Mouse (Mus musculus) kidney, postnatal 10 days (tissue): ENCODE measurements at regions not wholly inside any gene's neighbourhood (a gene's known extent, or its start where the extent isn't known, plus 50 kb on each side); places are given as distances from the start of the nearest gene placed in this dataset.
"Not testable (repeated sequence)": the region's sequence is repeated elsewhere in the genome, so short reads cannot be mapped to it uniquely, and the experiment has no call there.

Source experiments
- DNase-seq: peaks from one replicate; pipeline ENCODE4 v3.0.0; 2021; ENCODE audit warnings: mixed read lengths

GRCm38 (mm10) chr12:119102106-119102505, 135.9 kb upstream of the Abcb5 start:
- DNase-seq: not testable (repeated sequence)

GRCm38 (mm10) chr12:119099736-119100135, 133.5 kb upstream of the Abcb5 start:
- DNase-seq: no peak

GRCm38 (mm10) chr12:119097814-119098213, 131.6 kb upstream of the Abcb5 start:
- no peak for DNase-seq

GRCm38 (mm10) chr12:119094314-119094713, 128.1 kb upstream of the Abcb5 start:
- no peak for DNase-seq

GRCm38 (mm10) chr12:119093402-119093801, 127.2 kb upstream of the Abcb5 start:
- DNase-seq: no peak

- no peak for DNase-seq
Measured at GRCm38 (mm10) chr12:119089292-119089691, 123.1 kb upstream of the Abcb5 start.

- DNase-seq: no peak
Measured at GRCm38 (mm10) chr12:119088666-119089065, 122.4 kb upstream of the Abcb5 start.

GRCm38 (mm10) chr12:119084814-119085213, 118.6 kb upstream of the Abcb5 start:
- peak; percentile 49 for DNase-seq

GRCm38 (mm10) chr12:119082781-119083180, 116.6 kb upstream of the Abcb5 start:
- no peak for DNase-seq

GRCm38 (mm10) chr12:119075825-119076224, 109.6 kb upstream of the Abcb5 start:
- DNase-seq: no peak

- no peak for DNase-seq
Measured at GRCm38 (mm10) chr12:119074742-119075478, 108.7 kb upstream of the Abcb5 start.

- no peak for DNase-seq
Measured at GRCm38 (mm10) chr12:119074147-119074546, 107.9 kb upstream of the Abcb5 start.

GRCm38 (mm10) chr12:119070963-119071362, 104.7 kb upstream of the Abcb5 start:
- DNase-seq: peak; percentile 7

- DNase-seq: peak; percentile 23
Measured at GRCm38 (mm10) chr12:119070446-119070845, 104.2 kb upstream of the Abcb5 start.

GRCm38 (mm10) chr12:119069747-119070146, 103.5 kb upstream of the Abcb5 start:
- DNase-seq: no peak

- no peak for DNase-seq
Measured at GRCm38 (mm10) chr12:119068079-119068478, 101.9 kb upstream of the Abcb5 start.

GRCm38 (mm10) chr12:119062931-119063330, 96.7 kb upstream of the Abcb5 start:
- DNase-seq: no peak

- no peak for DNase-seq
Measured at GRCm38 (mm10) chr12:119062490-119062889, 96.3 kb upstream of the Abcb5 start.

GRCm38 (mm10) chr12:119054560-119054959, 88.3 kb upstream of the Abcb5 start:
- DNase-seq: peak; percentile 53

- no peak for DNase-seq
Measured at GRCm38 (mm10) chr12:119051692-119052379, 85.6 kb upstream of the Abcb5 start.

GRCm38 (mm10) chr12:119038306-119038705, 72.1 kb upstream of the Abcb5 start:
- DNase-seq: no peak

- DNase-seq: no peak
Measured at GRCm38 (mm10) chr12:119034828-119035227, 68.6 kb upstream of the Abcb5 start.

- no peak for DNase-seq
Measured at GRCm38 (mm10) chr12:119028711-119029110, 62.5 kb upstream of the Abcb5 start.

- no peak for DNase-seq
Measured at GRCm38 (mm10) chr12:119028161-119028560, 61.9 kb upstream of the Abcb5 start.
